Mouse (Mus musculus): Measurements from ENCODE around the gene Gm5930. TPM values are rescaled to one million over a fixed set of nuclear protein-coding genes. Genes with fewer than 3 reads are reported as not detected.

The Gm5930 gene
- polyA plus RNA-seq (2017; shearing (Covaris generic)), result not detected

GRCm38 (mm10) chr14:44338484-44338883, at the start of gene Gm5930:
Gene Gm5930, minus strand, starts transcription at chr14:44338584.

DNA sequence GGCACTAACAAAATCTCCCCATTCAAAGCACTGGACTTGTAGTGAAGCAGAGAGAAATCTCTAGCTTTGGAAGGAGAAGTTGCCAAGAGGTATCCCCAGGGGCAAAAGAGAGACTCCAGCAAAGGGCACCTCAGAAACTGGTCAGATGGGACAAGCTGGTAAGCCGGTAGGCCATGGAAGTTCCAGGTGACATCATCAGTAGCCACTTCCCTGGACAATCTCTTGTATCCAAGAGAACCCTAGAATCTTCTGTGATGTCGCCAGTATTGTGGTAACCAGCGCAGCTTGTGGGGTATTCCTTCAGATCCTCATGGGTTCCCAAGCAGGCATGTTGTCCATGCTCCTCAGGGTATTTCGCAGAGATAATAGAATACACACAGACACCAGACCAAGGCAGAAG, 26.7 kb upstream of the Gm5930 start, which contains the start of gene Gm8229:
Gene Gm8229 (plus strand): TSS at position 301 of the 400 bp plus-strand sequence.

DNA sequence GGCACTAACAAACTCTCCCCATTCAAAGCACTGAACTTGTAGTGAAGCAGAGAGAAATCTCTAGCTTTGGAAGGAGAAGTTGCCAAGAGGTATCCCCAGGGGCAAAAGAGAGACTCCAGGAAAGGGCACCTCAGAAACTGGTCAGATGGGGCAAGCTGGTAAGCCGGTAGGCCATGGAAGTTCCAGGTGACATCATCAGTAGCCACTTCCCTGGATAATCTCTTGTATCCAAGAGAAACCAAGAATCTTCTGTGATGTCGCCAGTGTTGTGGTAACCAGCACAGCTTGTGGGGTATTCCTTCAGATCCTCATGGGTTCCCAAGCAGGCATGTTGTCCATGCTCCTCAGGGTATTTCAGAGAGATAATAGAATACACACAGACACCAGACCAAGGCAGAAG, 53.1 kb downstream of the Gm5930 start, which contains the start of gene Gm8220:
Gene Gm8220 (plus strand): TSS at position 301 of the 400 bp plus-strand sequence.

Other genes starting within 250 kb of the Gm5930 start
- gene Ear2, start 235.9 kb downstream of the Gm5930 start, polyA plus RNA-seq (2017; shearing (Covaris generic)), result not detected
- not detected for gene Gm3327, start 214.7 kb downstream of the Gm5930 start, polyA plus RNA-seq (2017; shearing (Covaris generic))
- not detected for gene Gm8212, start 140.9 kb downstream of the Gm5930 start, polyA plus RNA-seq (2017; shearing (Covaris generic))
- not detected for gene 4930503E14Rik, start 125.3 kb downstream of the Gm5930 start, polyA plus RNA-seq (2017; shearing (Covaris generic))
- not detected for gene Gm8220, start 53.0 kb downstream of the Gm5930 start, polyA plus RNA-seq (2017; shearing (Covaris generic))
- gene Gm8229, start 26.8 kb upstream of the Gm5930 start, polyA plus RNA-seq (2017; shearing (Covaris generic)), result not detected
- not detected for gene Gm3371, start 72.1 kb upstream of the Gm5930 start, polyA plus RNA-seq (2017; shearing (Covaris generic))
- not detected for gene Gm8232, start 95.1 kb upstream of the Gm5930 start, polyA plus RNA-seq (2017; shearing (Covaris generic))
- gene BC061237, start 153.9 kb upstream of the Gm5930 start, polyA plus RNA-seq (2017; shearing (Covaris generic)), result not detected
- not detected for gene Gm17093, start 179.7 kb upstream of the Gm5930 start, polyA plus RNA-seq (2017; shearing (Covaris generic))
- gene Gm8247, start 244.6 kb upstream of the Gm5930 start, polyA plus RNA-seq (2017; shearing (Covaris generic)), result not detected